Mouse (Mus musculus) heart, embryonic 14.5 days (tissue): Measurements from ENCODE around the gene Dnah7a. TPM values are rescaled to one million over a fixed set of nuclear protein-coding genes. Genes with fewer than 3 reads are reported as not detected.

ENCODE experiments used
- ATAC-seq: fragments of 200-750 bp; cut with Nextera tagmentation; 2 replicates; pipeline ENCODE4 v1.8.0; 2017; ENCODE audit warnings: low read depth, moderate TSS enrichment; ENCODE audit not compliant: insufficient number of reproducible peaks, insufficient read depth, low FRiP score
- H3K27ac ChIP-seq, 2 experiments: fragments of 200-500 bp in 1 of 2; fragments of 300-500 bp in 1 of 2; sonication (generic) in 1 of 2; replicated peaks in 1 of 2; 2 replicates each; pipeline ENCODE4 v1.5.1; 2012 to 2014; ENCODE audit warnings: low read depth in 2 of 2, low read length in 2 of 2, control low read depth in 1 of 2, mild to moderate bottlenecking in 1 of 2, mixed read lengths in 1 of 2; ENCODE audit not compliant: control insufficient read depth in 1 of 2, insufficient read depth in 1 of 2
- H3K27me3 ChIP-seq: fragments of 300-500 bp; sonication (generic); 2 replicates; pipeline ENCODE4 v1.6.1; 2014; ENCODE audit warnings: mild to moderate bottlenecking, low read length, control low read depth; ENCODE audit not compliant: control insufficient read depth, insufficient read depth
- H3K36me3 ChIP-seq: fragments of 300-500 bp; sonication (generic); 2 replicates; pipeline ENCODE4 v1.6.1; 2014; ENCODE audit warnings: mild to moderate bottlenecking, control low read depth, low read length, mixed read lengths; ENCODE audit not compliant: control insufficient read depth, insufficient read depth
- H3K4me1 ChIP-seq, 2 experiments: fragments of 200-500 bp in 1 of 2; fragments of 300-500 bp in 1 of 2; sonication (generic) in 1 of 2; 2 replicates each; pipeline ENCODE4 v1.6.1; 2012 to 2014; ENCODE audit warnings: low read length in 2 of 2, control low read depth in 1 of 2, mixed read lengths in 1 of 2; ENCODE audit not compliant: control insufficient read depth in 2 of 2, insufficient read depth in 2 of 2
- H3K4me2 ChIP-seq: fragments of 300-500 bp; sonication (generic); 2 replicates; pipeline ENCODE4 v1.6.1; 2014; ENCODE audit warnings: mild to moderate bottlenecking, low read length
- H3K4me3 ChIP-seq, 2 experiments: fragments of 200-500 bp in 1 of 2; fragments of 300-500 bp in 1 of 2; sonication (generic) in 1 of 2; 2 replicates each; pipeline ENCODE4 v1.5.1; 2012 to 2014; ENCODE audit warnings: low read length in 2 of 2, mild to moderate bottlenecking in 2 of 2, control low read depth in 1 of 2, low read depth in 1 of 2, moderate library complexity in 1 of 2; ENCODE audit not compliant: control insufficient read depth in 1 of 2, insufficient read depth in 1 of 2
- H3K9ac ChIP-seq: fragments of 300-500 bp; sonication (generic); 2 replicates; pipeline ENCODE4 v1.6.1; 2014; ENCODE audit warnings: mild to moderate bottlenecking, low read length
- H3K9me3 ChIP-seq: fragments of 300-500 bp; sonication (generic); 2 replicates; pipeline ENCODE4 v1.6.1; 2016; ENCODE audit warnings: low read length, control low read depth; ENCODE audit not compliant: control insufficient read depth
- WGBS: fragments of 180-500 bp; shearing (Covaris S2); extraction: QIAGEN DNeasy Blood & Tissue Kit; methylation state at CpG from one replicate; pipeline ENCODE4 v1.1.7; 2014; 5-methylcytosine and 5-hydroxymethylcytosine counted together
- microRNA-seq: library from miRNA; unstranded; fragments of <30 nt; microRNA quantifications from one replicate; pipeline ENCODE4, GENCODE M21; 2016
- polyA plus RNA-seq: library from polyadenylated mRNA; unstranded; fragments of >200 nt; fragmentation: Nextera tagmentation; extraction: Ambion mirVana; gene quantifications from 2 replicates; pipeline ENCODE4 v1.2.1, GENCODE M21; 2014

Dnah7a gene
- polyA plus RNA-seq, 1 experiment from 2014 or later, result 0.16 TPM

DNA sequence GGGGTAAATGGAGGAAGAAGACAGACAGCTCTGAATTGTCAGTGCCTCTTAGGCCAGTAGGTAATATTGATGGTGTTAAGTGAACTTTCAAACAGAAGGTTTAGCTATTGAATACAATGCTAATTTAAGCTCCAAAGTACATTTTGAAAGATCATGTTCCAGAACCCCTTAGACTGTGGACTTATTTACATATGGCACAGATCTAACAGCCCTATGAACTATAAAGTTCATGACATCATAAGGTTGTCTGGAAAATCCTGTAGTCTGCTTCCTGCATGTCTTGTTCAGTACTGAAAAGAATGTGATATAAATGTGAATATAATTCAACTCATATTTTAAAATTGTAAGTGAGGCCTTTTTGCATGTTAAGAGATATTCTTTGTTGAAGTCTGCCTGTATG lies 347.6 kb downstream of the Dnah7a start:
- no peak overlapping the region for H3K9ac ChIP-seq
- H3K36me3 ChIP-seq, result no peaks in the 10 kb centered on the region
- H3K27ac ChIP-seq, result no peak overlapping the region
- no peaks in the 10 kb centered on the region for H3K27me3 ChIP-seq
- no peak overlapping the region for H3K4me3 ChIP-seq
- H3K9me3 ChIP-seq, result no peaks in the 10 kb centered on the region
- ATAC-seq, result no peak
- no peak overlapping the region for H3K4me2 ChIP-seq
- H3K4me1 ChIP-seq, result no peaks in the 10 kb centered on the region

DNA sequence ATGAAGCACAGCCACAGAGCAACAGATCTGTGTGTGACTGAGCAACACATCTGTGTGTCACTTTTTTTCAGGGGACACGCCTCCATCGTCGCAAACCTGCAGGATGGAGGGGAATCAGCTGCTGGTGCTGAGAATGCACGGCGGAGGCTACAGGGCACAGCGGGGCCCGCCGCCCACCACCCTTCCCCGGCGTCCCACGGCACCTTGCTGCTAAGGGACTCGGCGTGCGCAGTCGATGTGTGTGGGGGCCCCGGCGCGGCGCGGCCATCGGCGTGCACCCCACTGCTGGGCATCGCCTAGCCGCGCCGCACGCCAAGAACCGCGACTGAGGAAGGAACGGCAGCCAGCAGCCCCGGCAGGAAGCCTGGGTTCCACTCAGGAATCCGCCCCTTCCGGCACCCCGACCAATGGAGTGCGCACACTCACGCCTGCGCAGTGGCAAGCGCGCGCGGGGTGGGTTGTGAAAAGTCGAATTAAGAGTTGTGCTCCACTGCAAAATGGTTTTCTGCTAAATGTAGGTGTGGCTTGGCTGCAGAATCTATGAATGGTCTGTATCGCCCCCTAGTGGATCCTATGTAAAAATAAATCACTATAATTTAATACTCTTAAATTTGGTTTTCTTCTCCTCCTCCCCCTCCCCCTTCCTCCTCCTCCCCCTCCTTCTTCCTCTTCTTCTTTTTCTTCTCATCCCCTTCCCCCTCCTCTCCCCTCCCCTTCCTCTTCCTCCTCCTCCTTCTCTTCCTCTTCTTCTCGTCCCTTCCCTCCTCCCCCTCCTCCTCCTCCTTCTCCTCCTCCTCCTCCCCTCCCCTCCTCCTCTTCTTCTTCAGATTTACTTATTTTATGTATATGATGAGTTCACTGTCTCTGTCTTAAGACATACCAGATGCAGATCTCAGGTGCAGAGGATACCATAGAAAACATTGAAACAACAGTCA lies 354.0 kb downstream of the Dnah7a start, which contains the start of the genes Asdurf, Gm28551 and Asnsd1:
Gene Asdurf, minus strand, starts transcription at position 293 of the 935 bp plus-strand sequence.
Gene Gm28551, minus strand, starts transcription at position 341 of the 935 bp plus-strand sequence.
Gene Asnsd1, minus strand, starts transcription at position 426 of the 935 bp plus-strand sequence.
- Histone ChIP-seq H3K4me3 (peak within 1 kb of the TSS; percentile 86 to 88), H3K36me3 (peaks cover 23% of the 10 kb centered on the region), H3K4me1 (peaks cover 0 to 6% of the 10 kb centered on the region in 2 experiments; a peak in 2 of 4 replicates), H3K9ac (peak within 1 kb of the TSS; percentile 93), H3K27ac (peak within 1 kb of the TSS; percentile 76 to 78), H3K27me3 (no peaks in the 10 kb centered on the region), H3K4me2 (peak within 1 kb of the TSS; percentile 71), H3K9me3 (no peaks in the 10 kb centered on the region)
- WGBS, result under 1% methylated on average over 43 of the region's 44 CpGs
- ATAC-seq, result peak; percentile 98

Small RNA genes within 50 kb of the gene (microRNA-seq; reads per million reads assigned to microRNA genes)
- not detected for gene Gm25240

Other genes starting within 250 kb of the Dnah7a start
- 14.5 and 16.8 TPM in 2 replicates for gene Stk17b, start 78.4 kb upstream of the Dnah7a start, polyA plus RNA-seq